Mouse (Mus musculus): ENCODE results near the gene Apbb2. TPM values are rescaled to one million over a fixed set of nuclear protein-coding genes. Genes with fewer than 3 reads are reported as not detected.

The Apbb2 gene
- total RNA-seq, 2 experiments from 2014 or later = 57.3 to 64.0 TPM

DNA sequence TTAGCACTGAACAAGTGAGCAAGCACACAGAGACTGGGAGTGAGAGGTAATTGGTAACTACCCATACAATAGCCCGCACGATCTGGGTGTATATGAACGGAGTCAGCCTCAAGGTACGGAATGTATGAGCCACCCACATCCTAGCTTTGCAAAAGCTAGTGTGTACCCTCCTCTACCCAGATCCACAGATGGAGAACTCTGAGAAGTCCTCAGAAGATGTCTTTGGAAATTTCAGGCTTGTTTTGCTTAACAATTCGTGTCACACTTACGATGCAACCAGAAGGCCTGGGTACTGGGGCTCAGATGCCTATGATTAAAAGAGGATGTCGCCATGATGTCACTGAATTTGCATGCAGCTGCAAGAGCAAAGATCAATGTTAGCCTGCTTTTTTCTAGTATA is 176.3 kb downstream of the Apbb2 start:
- intact Hi-C loops (cut with DNase I) = no loop called here
- DNase-seq (ENCODE audit: low spot score in 2 of 2) = no peak

DNA sequence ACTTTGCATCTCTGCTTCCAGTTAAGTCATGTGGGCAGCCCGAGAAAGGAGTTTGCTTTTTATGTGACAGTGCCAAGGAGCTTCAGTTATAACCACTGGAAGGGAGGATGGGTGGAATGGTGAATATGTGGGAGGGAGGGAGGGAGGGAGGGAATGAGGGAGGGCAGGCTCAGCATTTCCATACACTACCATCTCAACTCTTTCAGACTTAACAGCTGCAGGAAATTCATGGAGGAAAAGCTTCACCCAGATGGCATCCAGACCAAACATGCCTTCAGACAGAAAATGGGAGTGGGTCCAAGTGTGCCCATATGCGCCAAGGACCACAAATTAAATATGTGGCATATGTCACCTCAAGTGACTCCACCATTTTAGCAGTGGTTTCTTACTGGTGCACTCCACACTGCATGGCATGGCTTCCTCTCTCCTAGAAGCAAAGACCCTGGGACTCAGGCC is 181.8 kb downstream of the Apbb2 start:
- intact Hi-C loops (cut with DNase I) = no loop called here
- no peak for DNase-seq (ENCODE audit: low spot score in 2 of 2)

DNA sequence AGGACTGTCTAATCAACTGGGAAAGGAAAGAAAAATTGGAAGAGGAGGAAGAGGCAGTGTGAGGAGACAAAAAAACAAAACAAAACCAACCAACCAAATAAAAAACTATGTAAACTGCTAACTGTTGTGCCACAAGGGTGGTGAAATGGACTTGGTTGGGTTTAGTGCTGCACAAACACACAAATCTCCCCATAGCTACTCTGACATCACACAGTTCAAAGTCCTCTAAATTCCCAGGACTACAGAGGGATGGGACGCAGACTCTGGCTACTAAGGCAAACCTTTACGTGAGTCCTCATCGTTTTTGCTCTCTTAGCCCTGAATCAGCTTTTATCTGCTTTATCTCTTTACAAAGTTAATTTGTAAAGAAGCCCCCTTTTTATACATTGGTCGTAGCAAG is 183.4 kb downstream of the Apbb2 start:
- no peak for DNase-seq (ENCODE audit: low spot score in 2 of 2)

DNA sequence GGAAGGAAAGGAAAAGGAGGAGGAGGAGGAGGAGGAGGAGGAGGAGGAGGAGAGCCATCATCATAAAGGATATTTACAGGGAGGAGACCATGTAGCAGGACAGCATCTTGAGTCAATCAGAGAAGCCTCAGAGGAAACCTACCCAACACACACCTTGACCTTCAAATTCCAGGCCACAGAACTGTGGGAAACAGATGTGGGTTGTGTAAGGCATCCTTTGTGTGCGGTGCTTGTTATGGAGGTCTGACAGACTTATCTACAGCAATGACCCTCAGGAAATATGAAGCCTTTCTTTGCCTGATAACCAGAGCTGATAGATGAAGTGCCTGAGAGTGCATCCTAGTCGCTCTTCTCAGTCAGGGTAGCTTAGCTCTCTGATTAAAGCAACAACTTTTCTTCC is 189.5 kb downstream of the Apbb2 start:
- DNase-seq (ENCODE audit: low spot score in 2 of 2) = no peak
- intact Hi-C loops (cut with DNase I) = no loop called here

More for the DNA sequence above, 183.4 kb downstream of the Apbb2 start:
- intact Hi-C loops (cut with DNase I) = no loop called here

DNA sequence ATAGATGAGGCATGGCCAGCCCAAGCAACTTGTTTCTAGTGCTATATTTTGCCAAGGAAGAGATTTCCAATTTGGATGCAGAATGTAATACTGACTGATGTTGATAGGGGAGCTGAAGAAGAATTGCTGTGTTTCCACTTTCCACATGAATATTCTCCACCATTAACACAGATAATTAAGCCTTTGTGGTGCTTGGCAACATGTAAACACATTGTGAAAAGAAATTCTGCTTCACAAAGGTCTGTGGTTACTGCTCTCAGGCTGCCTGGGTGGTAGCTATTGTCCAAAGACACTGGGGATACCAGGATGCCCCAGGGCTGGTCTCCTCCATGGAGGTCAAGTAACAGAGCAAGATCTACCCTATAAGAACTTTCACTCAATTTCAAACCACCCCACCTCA is 190.5 kb downstream of the Apbb2 start:
- intact Hi-C loops (cut with DNase I) = no loop called here
- no peak for DNase-seq (ENCODE audit: low spot score in 2 of 2)

DNA sequence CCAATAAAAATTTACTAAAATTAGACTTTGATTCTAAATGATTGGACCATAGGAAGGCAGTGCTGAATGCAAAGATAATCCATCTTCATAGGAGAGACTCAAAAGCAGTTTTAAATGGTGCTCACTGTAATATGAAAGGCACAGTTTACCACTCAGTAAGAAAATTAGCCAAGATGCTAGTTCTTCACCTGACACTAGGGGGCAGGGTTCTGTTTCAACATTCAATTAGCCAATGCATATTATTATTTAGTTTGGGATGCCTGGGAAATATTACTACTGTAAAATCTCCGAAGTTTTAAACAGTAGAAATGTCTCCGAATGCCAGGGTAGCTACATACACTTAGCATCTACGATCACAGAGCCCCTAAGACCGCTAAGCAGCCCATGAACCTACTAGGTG is 194.7 kb downstream of the Apbb2 start:
- DNase-seq (ENCODE audit: low spot score in 2 of 2) = no peak
- intact Hi-C loops (cut with DNase I) = loop anchor here (5.0 kb wide), 1 partner anchor 193 kb away; the partner anchor contains the start of gene Apbb2

DNA sequence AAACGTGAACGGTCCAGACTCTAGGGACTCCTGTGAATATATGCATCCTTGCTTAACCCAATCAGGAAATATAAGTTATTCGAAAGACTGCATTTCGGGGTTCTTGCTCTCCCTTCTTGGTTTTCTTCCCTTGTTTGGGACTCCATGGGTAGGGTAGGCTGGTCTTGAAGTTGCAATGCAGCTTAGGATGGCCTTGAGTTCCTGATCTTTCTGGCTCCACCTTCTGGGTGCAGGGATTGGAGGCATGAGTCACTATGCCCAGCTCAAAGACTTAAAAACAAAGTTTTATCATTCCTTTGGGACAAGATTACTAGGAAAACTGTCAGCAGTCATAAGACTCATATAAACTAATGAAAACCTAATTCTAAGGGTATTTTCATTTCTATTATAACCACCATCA is 195.1 kb downstream of the Apbb2 start:
- intact Hi-C loops (cut with DNase I) = loop anchor here (5.0 kb wide), 1 partner anchor 194 kb away; the partner anchor contains the start of gene Apbb2
- no peak for DNase-seq (ENCODE audit: low spot score in 2 of 2)

DNA sequence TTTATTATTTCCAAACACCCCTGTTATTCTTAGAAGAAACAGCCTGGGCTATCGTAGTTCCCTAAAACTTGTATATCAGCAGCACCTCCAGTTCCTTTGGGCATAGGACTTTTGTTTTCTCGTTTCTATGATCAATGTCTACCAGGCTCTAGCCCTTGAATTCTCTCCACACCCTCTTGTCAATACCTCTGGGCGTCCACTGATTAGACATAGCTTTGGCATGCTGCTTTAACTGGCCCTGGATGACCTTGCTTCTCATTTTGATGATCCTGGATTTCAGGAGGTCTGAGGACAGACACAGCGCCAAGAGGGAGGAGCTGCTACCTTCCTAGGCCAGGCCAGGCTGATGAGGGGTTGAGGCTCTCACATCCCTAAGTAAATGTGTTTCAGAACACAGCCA is 196.6 kb downstream of the Apbb2 start:
- DNase-seq (ENCODE audit: low spot score in 2 of 2) = no peak
- intact Hi-C loops (cut with DNase I) = loop anchor here (5.0 kb wide), 1 partner anchor 195 kb away; the partner anchor contains the start of gene Apbb2

DNA sequence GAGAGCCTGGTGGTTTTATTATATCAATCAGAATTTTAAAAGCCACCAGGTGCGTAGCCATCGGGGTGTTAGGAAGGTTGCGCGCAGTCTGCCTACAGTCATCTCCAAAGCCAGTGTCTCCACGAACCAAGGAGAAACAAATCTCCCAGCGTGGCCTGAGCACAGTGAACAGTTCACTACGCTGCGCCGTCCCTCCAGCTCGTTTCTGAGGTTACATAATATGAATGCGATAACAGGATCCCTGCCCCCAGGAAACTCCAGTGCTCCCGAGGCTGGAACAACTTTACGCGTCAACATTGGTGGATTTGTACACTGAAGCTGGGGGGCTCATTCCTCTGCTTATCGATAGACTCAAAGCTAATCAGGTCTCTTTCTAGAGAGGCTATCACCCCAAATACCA is 197.4 kb downstream of the Apbb2 start:
- intact Hi-C loops (cut with DNase I) = loop anchor here (5.0 kb wide), 1 partner anchor 196 kb away; the partner anchor contains the start of gene Apbb2
- DNase-seq (ENCODE audit: low spot score in 2 of 2) = no peak

DNA sequence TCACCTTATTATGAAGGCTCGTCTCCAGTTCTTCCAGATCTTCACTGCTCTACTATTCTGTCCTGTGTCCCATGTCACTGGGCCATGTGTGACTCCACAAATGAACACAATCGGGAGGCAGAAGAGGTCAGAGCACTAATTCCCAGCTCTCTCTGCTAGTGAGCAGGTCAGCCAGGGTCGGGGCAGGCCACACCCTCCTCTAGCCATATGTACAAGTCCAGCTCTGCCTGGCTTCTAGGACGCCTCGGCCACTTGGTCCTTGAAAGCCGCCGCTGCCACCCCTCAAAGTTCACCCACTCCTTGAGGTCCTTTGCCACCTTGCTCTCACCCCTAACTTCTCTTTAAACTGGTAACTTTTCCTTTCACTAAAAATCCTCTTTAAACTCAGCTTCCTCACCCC is 198.6 kb downstream of the Apbb2 start:
- intact Hi-C loops (cut with DNase I) = loop anchor here (5.0 kb wide), 1 partner anchor 197 kb away; the partner anchor contains the start of gene Apbb2
- no peak for DNase-seq (ENCODE audit: low spot score in 2 of 2)

DNA sequence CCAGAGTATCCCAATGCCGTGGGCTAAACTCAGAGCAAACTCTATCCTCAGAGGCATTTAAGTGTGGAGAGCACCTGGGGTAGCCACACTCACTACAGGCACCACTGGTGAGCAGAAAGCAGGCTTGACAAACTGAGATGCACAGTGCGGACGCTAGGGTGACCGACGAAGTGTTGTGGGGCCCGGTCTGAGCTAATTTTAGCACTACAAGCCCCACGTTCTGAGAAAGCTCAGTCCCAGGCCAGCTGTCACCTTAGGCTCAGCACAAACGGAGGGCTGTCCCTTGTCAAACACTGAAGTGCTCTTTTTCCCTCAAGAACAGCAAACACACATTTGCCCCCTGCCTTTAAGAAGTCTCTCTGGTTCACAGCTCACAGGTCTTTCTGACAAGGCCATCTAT is 201.3 kb downstream of the Apbb2 start:
- DNase-seq (ENCODE audit: low spot score in 2 of 2) = no peak
- intact Hi-C loops (cut with DNase I) = no loop called here

DNA sequence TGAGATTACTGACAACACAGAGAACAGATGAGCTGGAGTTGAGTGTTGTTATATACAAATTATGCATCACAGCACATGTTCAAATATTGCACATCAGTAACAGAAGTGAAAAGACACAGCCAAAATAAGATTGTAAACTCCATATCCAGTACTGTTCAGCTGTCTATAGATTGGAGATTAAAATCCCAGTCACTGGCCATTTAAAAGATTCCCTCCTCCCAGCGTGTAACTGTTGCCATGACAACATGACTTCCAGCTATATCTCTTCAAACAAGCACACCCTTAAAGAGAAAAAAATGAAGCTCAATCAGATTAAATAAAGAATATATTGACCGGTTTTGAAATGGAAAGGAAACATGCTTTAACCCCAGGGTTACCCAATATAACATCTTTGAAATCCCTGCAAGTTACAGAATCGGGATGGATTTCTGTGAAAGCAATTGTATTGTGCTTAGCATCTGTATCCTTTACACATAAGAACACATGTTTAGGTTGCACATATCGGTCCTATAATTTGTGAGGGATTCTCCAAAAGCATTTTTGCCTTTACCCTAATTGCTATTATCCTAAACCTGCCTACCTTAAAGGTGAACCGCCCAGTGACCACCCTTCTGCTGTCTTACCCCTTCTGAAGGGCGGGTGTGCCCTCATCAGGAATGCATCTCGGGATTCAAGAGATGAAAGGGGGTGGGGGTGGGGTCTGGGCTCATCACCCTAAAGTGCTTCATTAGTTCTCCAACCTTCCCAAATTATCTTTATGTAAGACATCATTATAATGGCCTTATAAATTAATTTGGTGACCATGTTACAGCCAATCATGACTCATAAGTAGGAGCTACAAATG is 202.7 kb downstream of the Apbb2 start:
- intact Hi-C loops (cut with DNase I) = no loop called here
- no peak for DNase-seq (ENCODE audit: low spot score in 2 of 2)

DNA sequence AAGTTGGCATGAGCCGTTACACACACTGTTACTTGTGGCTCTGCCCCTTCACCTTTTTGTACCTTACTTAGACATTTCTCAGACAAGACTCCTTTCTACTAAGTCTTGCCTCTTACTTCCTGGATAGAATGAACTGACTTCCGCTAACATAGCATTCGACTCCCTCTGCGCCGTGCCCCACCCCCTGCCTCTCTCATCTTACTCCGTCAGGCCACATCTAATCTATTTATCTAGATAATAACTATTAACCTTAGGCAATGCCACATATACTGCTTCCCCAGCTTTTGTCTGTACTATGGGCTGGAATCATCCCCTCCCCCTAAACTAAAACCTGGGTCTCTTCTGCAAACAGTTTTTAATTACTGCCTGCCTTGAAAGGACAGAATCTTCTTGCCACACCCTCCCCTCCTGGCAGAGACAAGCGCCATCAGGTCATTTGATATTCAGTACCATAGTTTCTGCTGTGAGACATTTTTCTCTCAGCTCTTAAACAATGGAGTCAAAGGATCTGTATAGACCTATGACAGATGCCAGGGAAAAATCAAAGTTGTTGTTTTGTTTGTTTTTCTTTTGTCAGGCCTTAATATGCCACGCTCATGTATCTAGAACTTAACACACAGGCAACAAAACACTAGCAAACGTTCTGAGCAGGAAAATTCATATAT is 203.4 kb downstream of the Apbb2 start:
- intact Hi-C loops (cut with DNase I) = no loop called here
- DNase-seq (ENCODE audit: low spot score in 2 of 2) = no peak

DNA sequence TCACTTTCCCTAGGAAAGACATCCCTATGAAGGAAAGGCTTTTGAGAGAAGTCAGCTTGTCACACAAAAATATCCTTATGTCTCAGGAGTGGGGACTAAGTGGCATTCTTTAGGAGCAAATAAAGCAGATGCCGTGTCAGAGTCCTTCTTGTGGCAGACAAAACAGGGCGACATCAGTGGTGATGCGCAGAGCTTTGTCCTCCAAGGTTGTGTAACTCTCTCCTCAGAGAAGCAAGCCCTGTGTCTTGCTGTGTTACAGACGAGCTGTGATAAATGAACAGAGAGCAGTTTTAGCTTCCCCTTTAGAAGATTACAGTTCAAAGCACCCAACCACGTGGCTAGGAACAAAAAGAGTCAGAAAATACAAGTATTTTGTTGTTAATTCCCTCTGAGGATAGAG is 205.2 kb downstream of the Apbb2 start:
- intact Hi-C loops (cut with DNase I) = loop anchor here (5.0 kb wide), 1 partner anchor 264 kb away; the partner anchor contains the start of gene Uchl1
- DNase-seq (ENCODE audit: low spot score in 2 of 2) = no peak

DNA sequence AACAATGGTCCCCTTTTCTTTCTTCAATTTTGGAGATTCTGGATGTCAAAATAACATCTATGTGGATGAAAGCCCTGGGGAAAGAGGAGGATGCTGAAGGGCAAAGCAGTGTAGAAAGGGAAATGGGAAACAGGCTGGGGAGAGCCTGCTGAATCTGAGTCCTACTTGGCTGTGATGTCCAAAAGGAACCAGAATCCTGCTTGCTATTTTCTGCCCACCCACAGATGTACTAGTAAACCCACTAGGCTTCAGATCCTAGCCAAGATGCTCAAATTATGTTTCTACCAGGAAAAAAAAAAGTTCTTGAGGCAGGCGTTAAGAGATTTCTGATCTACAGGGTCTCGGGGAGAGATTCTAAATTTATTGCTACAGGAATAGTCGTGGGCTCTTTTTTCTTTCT is 205.8 kb downstream of the Apbb2 start:
- intact Hi-C loops (cut with DNase I) = loop anchor here (5.0 kb wide), 1 partner anchor 264 kb away; the partner anchor contains the start of gene Uchl1
- no peak for DNase-seq (ENCODE audit: low spot score in 2 of 2)

DNA sequence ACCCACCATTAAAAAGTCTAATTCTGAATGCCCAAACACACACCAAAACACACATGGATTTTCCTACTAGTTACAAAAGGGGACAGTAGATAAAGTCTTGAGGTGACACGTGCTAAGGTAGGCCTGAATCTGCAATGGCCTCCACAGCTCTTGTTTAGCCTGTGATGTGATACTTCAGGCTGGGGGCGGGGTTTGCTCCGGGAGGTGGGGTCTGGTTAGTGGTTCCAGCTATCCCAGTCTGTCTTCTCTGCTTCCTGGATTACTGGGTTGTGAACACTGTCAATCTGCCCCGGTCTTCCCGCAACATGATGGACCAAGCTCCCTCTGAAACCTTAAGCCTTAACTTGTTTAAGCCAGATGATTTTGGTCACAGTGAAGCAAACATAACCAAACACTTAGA is 210.0 kb downstream of the Apbb2 start:
- intact Hi-C loops (cut with DNase I) = no loop called here
- DNase-seq (ENCODE audit: low spot score in 2 of 2) = no peak

DNA sequence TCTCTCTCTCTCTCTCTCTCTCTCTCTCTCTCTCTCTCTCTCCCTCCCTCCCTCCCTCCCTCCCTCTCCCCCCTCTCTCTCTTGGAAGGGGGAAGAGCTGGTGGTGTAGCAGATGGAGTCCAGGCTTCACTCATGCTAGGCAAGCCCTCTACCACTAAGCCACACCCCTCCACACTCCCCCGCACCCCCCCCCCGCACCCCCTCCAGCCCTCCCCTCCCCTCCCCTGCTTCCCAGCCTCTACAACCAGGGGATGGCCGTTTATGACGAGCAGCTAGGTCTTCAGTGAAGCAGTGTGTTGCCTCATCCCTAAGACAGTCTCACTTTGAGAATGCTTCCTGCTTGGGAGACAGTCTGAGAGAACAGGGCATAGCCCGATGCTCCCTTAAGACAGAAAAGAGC is 210.6 kb downstream of the Apbb2 start:
- intact Hi-C loops (cut with DNase I) = no loop called here
- no peak for DNase-seq (ENCODE audit: low spot score in 2 of 2)

DNA sequence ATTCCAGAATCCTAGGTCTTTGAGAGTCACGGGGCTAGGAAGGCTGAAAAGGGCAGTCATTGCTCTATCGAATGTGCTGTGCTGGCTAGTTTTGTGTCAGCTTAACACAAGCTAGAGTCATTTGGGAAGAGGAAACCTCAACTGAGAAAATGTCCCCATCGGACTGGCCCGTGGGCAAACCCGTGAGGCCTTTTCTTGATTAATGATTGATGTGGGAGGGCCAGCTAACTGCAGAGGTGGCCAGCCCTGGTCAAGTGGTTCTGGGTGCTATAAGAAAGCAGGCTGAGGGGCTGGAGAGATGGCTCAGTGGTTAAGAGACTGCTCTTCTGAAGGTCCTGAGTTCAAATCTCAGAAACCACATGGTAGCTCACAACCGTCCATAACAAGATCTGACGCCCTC is 212.2 kb downstream of the Apbb2 start:
- no peak for DNase-seq (ENCODE audit: low spot score in 2 of 2)
- intact Hi-C loops (cut with DNase I) = no loop called here

DNA sequence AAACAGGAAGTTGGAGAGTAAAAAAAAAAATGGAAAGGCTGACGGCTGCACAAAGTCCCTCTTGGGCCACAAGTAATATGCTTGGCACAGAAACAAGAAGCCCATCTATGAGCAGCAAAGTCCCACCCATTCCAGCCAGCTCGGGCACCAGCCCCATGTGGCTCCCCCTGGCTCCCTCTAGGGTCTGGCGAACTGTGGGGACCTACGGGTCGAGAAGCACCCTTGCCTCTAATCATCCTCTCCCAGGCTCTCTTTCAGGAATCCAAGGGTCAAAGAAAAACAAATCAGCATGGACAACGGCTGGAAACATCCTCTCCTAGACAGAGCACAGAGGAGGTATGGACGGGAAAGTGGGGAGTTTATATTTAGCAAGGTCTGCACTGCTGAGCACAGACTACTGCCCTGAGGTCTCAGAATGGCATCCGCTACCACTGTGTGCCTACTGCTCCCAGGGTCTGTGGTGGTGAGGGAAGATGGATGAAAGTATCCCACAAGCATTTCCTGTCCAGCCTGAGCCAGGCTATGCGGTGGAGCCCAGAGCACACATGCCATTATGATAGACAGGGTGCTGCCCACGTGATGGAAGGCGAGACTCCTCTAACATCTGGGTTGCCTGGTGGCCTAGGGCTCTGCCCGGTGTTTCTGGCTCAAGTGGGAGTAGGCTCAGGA is 212.7 kb downstream of the Apbb2 start:
- DNase-seq (ENCODE audit: low spot score in 2 of 2) = no peak
- intact Hi-C loops (cut with DNase I) = no loop called here

DNA sequence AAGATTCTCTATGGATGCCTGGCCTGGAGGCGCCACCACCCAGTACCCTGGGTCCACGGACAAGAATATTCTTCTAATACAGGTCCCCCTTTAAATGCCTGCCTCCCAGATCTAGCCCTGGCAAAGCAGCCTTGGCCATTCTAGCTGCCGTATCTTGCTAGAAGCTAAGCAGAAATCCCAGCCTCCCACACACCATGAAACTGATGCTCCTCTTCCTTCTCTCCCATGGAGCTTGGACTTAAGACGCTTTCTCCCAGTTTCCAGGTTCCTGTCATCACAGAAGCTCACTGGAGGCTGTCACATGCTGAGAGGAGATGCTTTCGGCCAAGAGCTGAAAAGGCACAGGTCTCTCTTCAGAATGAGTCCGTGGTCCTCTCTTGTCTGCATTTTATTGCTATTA is 213.3 kb downstream of the Apbb2 start:
- intact Hi-C loops (cut with DNase I) = no loop called here

More for the DNA sequence above, 213.3 kb downstream of the Apbb2 start:
- DNase-seq (ENCODE audit: low spot score in 2 of 2) = no peak
